Mouse (Mus musculus): ENCODE measurements around the gene Dnah14. TPM values are rescaled to one million over a fixed set of nuclear protein-coding genes. Genes with fewer than 3 reads are reported as not detected.

Gene Dnah14
- total and polyA plus RNA-seq, 2 experiments from 2014 or later = 0.56 TPM; not detected in 1

GRCm38 (mm10) chr1:181617332-181617731 lies 41.0 kb downstream of the Dnah14 start:
- DNase-seq (ENCODE audit: low spot score) (no peak), ATAC-seq (ENCODE audit: insufficient read depth, low read depth) (no peak)
- Histone ChIP-seq H3K4me1 (ENCODE audit: control insufficient read depth, insufficient read depth) (no peaks in the 10 kb centered on the region), H3K4me2 (ENCODE audit: low read depth, low read length) (no peak overlapping the region), H3K9me3 (replicated peaks; ENCODE audit: control insufficient read depth, low read length) (no peaks in the 10 kb centered on the region), H3K27me3 (ENCODE audit: control insufficient read depth, insufficient read depth, low read length) (no peaks in the 10 kb centered on the region), H3K9ac (replicated peaks; ENCODE audit: low read depth, low read length) (no peak overlapping the region), H3K36me3 (replicated peaks; ENCODE audit: control insufficient read depth, insufficient read depth, low read length) (no peaks in the 10 kb centered on the region), H3K4me3 (ENCODE audit: low read depth, low read length) (no peak overlapping the region), H3K27ac (ENCODE audit: low read depth) (no peak overlapping the region)
- WGBS = 41% methylated on average over 5 of the region's 5 CpGs
- TF ChIP-seq EP300 (IDR thresholded peaks at IDR 0.05; ENCODE audit: low read depth) (no peak), CTCF (IDR thresholded peaks at IDR 0.05; ENCODE audit: low read depth) (peak; percentile 47)

- no peak for ATAC-seq (ENCODE audit: insufficient read depth, low read depth)
Observed at GRCm38 (mm10) chr1:181623149-181623680, 46.9 kb downstream of the Dnah14 start.

GRCm38 (mm10) chr1:181624876-181625275 lies 48.5 kb downstream of the Dnah14 start:
- H3K9ac ChIP-seq (replicated peaks; ENCODE audit: low read depth, low read length) = no peak overlapping the region
- no peak overlapping the region for H3K4me3 ChIP-seq (ENCODE audit: low read depth, low read length)
- 85% methylated on average over 8 of the region's 8 CpGs for WGBS
- ATAC-seq (ENCODE audit: insufficient read depth, low read depth) = no peak
- H3K27me3 ChIP-seq (ENCODE audit: control insufficient read depth, insufficient read depth, low read length) = no peaks in the 10 kb centered on the region
- no peak for DNase-seq (ENCODE audit: low spot score)
- H3K27ac ChIP-seq (ENCODE audit: low read depth) = no peak overlapping the region
- H3K4me1 ChIP-seq (ENCODE audit: control insufficient read depth, insufficient read depth) = no peaks in the 10 kb centered on the region
- no peak overlapping the region for H3K4me2 ChIP-seq (ENCODE audit: low read depth, low read length)
- TF ChIP-seq EP300 (IDR thresholded peaks at IDR 0.05; ENCODE audit: low read depth) = no peak
- no peak for TF ChIP-seq CTCF (IDR thresholded peaks at IDR 0.05; ENCODE audit: low read depth)
- no peaks in the 10 kb centered on the region for H3K36me3 ChIP-seq (replicated peaks; ENCODE audit: control insufficient read depth, insufficient read depth, low read length)
- no peaks in the 10 kb centered on the region for H3K9me3 ChIP-seq (replicated peaks; ENCODE audit: control insufficient read depth, low read length)

More at GRCm38 (mm10) chr1:181623149-181623680, 46.9 kb downstream of the Dnah14 start:
- no peak for DNase-seq (ENCODE audit: low spot score)
- TF ChIP-seq CTCF (IDR thresholded peaks at IDR 0.05; ENCODE audit: low read depth) (no peak), EP300 (IDR thresholded peaks at IDR 0.05; ENCODE audit: low read depth) (no peak)
- H3K36me3 ChIP-seq (replicated peaks; ENCODE audit: control insufficient read depth, insufficient read depth, low read length) = no peaks in the 10 kb centered on the region
- no peaks in the 10 kb centered on the region for H3K27me3 ChIP-seq (ENCODE audit: control insufficient read depth, insufficient read depth, low read length)
- no peaks in the 10 kb centered on the region for H3K4me1 ChIP-seq (ENCODE audit: control insufficient read depth, insufficient read depth)
- H3K27ac ChIP-seq (ENCODE audit: low read depth) = no peak overlapping the region
- 66% methylated on average over 6 of the region's 6 CpGs for WGBS
- no peaks in the 10 kb centered on the region for H3K9me3 ChIP-seq (replicated peaks; ENCODE audit: control insufficient read depth, low read length)
- no peak overlapping the region for H3K4me3 ChIP-seq (ENCODE audit: low read depth, low read length)
- no peak overlapping the region for H3K4me2 ChIP-seq (ENCODE audit: low read depth, low read length)
- H3K9ac ChIP-seq (replicated peaks; ENCODE audit: low read depth, low read length) = no peak overlapping the region

- H3K27ac ChIP-seq (ENCODE audit: low read depth) = no peak overlapping the region
- DNase-seq (ENCODE audit: low spot score) = no peak
- no peak for ATAC-seq (ENCODE audit: insufficient read depth, low read depth)
- WGBS = 41% methylated on average over 6 of the region's 6 CpGs
- no peaks in the 10 kb centered on the region for H3K36me3 ChIP-seq (replicated peaks; ENCODE audit: control insufficient read depth, insufficient read depth, low read length)
- H3K4me3 ChIP-seq (ENCODE audit: low read depth, low read length) = no peak overlapping the region
- H3K9ac ChIP-seq (replicated peaks; ENCODE audit: low read depth, low read length) = no peak overlapping the region
- H3K4me2 ChIP-seq (ENCODE audit: low read depth, low read length) = no peak overlapping the region
- H3K27me3 ChIP-seq (ENCODE audit: control insufficient read depth, insufficient read depth, low read length) = no peaks in the 10 kb centered on the region
- no peaks in the 10 kb centered on the region for H3K9me3 ChIP-seq (replicated peaks; ENCODE audit: control insufficient read depth, low read length)
- H3K4me1 ChIP-seq (ENCODE audit: control insufficient read depth, insufficient read depth) = no peaks in the 10 kb centered on the region
- TF ChIP-seq EP300 (IDR thresholded peaks at IDR 0.05; ENCODE audit: low read depth) (no peak), CTCF (IDR thresholded peaks at IDR 0.05; ENCODE audit: low read depth) (no peak)
Observed at GRCm38 (mm10) chr1:181628276-181628675, 51.9 kb downstream of the Dnah14 start.

GRCm38 (mm10) chr1:181631371-181631770 lies 55.0 kb downstream of the Dnah14 start:
- no peak overlapping the region for H3K4me3 ChIP-seq (ENCODE audit: low read depth, low read length)
- ATAC-seq (ENCODE audit: insufficient read depth, low read depth) = no peak
- DNase-seq (ENCODE audit: low spot score) = no peak
- TF ChIP-seq CTCF (IDR thresholded peaks at IDR 0.05; ENCODE audit: low read depth) = no peak
- no peak for TF ChIP-seq EP300 (IDR thresholded peaks at IDR 0.05; ENCODE audit: low read depth)
- no peaks in the 10 kb centered on the region for H3K9me3 ChIP-seq (replicated peaks; ENCODE audit: control insufficient read depth, low read length)
- H3K4me2 ChIP-seq (ENCODE audit: low read depth, low read length) = no peak overlapping the region
- H3K36me3 ChIP-seq (replicated peaks; ENCODE audit: control insufficient read depth, insufficient read depth, low read length) = no peaks in the 10 kb centered on the region
- H3K27me3 ChIP-seq (ENCODE audit: control insufficient read depth, insufficient read depth, low read length) = no peaks in the 10 kb centered on the region
- H3K27ac ChIP-seq (ENCODE audit: low read depth) = no peak overlapping the region
- 84% methylated on average over 4 of the region's 4 CpGs for WGBS
- H3K9ac ChIP-seq (replicated peaks; ENCODE audit: low read depth, low read length) = no peak overlapping the region
- no peaks in the 10 kb centered on the region for H3K4me1 ChIP-seq (ENCODE audit: control insufficient read depth, insufficient read depth)

Data from heart, postnatal 0 days (tissue).